Comparison of ENCODE assay signal across 18 mouse cellular contexts in genomic region chr14:68877171-68877570, GRCm38 (mm10).
"Had no signal": no experiment of that assay in that cellular context is flagged by ENCODE, and none has a peak within 500 bp of the region (broad histone marks: within the 10 kb centered on the region; RNA-seq: fewer than 3 reads in every experiment).

No protein-coding gene starts in this region.

- H3K36me3 ChIP-seq: liver, embryonic 13.5 days; neural tube, embryonic 13.5 days had no signal

- H3K4me3 ChIP-seq: layer of hippocampus, adult 2 months; liver, embryonic 13.5 days; myocyte; neural tube, embryonic 13.5 days had no signal

- H3K4me2 ChIP-seq: liver, embryonic 13.5 days; midbrain, embryonic 11.5 days; neural tube, embryonic 13.5 days had no signal

- H3K9me3 ChIP-seq: liver, embryonic 13.5 days; neural tube, embryonic 13.5 days had no signal

- H3K27ac ChIP-seq: layer of hippocampus, adult 2 months; liver, embryonic 13.5 days; neural tube, embryonic 13.5 days; stomach, postnatal 0 days had no signal

- H3K27me3 ChIP-seq: liver, embryonic 13.5 days; neural tube, embryonic 13.5 days had no signal

- DNase-seq: kidney, adult 18-20 months; kidney, adult 9 months; kidney, postnatal 14 days; kidney, postnatal 4 days; liver, embryonic 13.5 days; lung, adult 2 months; lung, postnatal 14 days; lung, postnatal 4 days; midbrain, embryonic 14.5 days; right cerebral cortex, adult 18-20 months; right cerebral cortex, postnatal 14 days; right cerebral cortex, postnatal 4 days; thymus, postnatal 25 days had no signal

- H3K9ac ChIP-seq: liver, embryonic 13.5 days; neural tube, embryonic 13.5 days had no signal

- H3K4me1 ChIP-seq: liver, embryonic 13.5 days; neural tube, embryonic 13.5 days had no signal
